Mouse (Mus musculus) CH12.LX (cell line): ENCODE measurements around the gene Prph.

Experiments used
- CTCF ChIP-seq, 2 experiments: IDR thresholded peaks in 1 of 2; conservative IDR thresholded peaks in 1 of 2; 2 replicates each; pipeline ENCODE4 v1.5.1; 2011 to 2012; ENCODE audit warnings: low read depth in 2 of 2, low read length in 2 of 2, improper control_type of control experiment in 1 of 2, inconsistent platforms in 1 of 2, mild to moderate bottlenecking in 1 of 2, moderate library complexity in 1 of 2
- EP300 ChIP-seq: IDR thresholded peaks from 2 replicates; pipeline ENCODE4 v1.6.1; 2011; ENCODE audit warnings: low read length, improper control_type of control experiment
- MAX ChIP-seq: IDR thresholded peaks from 2 replicates; pipeline ENCODE4 v1.6.1; 2011; ENCODE audit warnings: low read length, improper control_type of control experiment

DNA sequence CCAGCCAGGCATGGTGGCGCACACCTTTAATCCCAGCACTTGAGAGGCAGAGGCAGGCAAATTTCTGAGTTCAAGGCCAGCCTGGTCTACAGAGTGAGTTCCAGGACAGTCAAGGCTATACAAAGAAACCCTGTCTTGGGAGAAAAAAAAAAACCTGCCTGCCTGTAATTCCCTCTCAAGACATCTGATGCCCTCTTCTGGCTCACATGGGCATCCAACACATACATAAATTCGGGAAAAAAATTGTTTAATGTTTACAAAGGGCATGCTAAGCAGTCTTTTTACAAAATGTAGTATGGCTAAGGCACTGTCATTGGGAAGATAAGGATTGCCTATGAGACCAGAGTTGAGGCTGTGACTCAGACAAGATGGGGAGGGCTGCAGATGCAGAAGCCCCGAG lies 24.8 kb downstream of the Prph start:
- TF ChIP-seq MAX: no peak
- peak in 1 of 2 experiments; percentile 24; a peak in 1 of 4 replicates for TF ChIP-seq CTCF (conservative IDR thresholded peaks at IDR 0.05 in 1 of 2, IDR thresholded peaks at IDR 0.05 in 1 of 2; ENCODE audit: low read depth in 2 of 2, low read length in 2 of 2)
- no peak for TF ChIP-seq EP300
